In genomic region chr14:14395535-14395934, GRCm38 (mm10) we compare ENCODE assay signal across 17 mouse cellular contexts. TPM values are rescaled to one million over a fixed set of nuclear protein-coding genes. Genes with fewer than 3 reads are reported as not detected.
"Had no signal": no experiment of that assay in that cellular context is flagged by ENCODE, and none has a peak within 500 bp of the region (broad histone marks: within the 10 kb centered on the region; RNA-seq: fewer than 3 reads in every experiment).

No protein-coding gene starts in this region.

- H3K27ac ChIP-seq: kidney, postnatal 0 days; limb, embryonic 15.5 days; liver, embryonic 12.5 days; macrophage had no signal

- DNase-seq: kidney, adult 11 months; kidney, adult 9 months; kidney, postnatal 36 days; layer of hippocampus, adult 9-11 months; layer of hippocampus, postnatal 36 days; lung, embryonic 14.5 days; lung, postnatal 14 days; thymus, adult 18-20 months; thymus, postnatal 14 days had no signal

- H3K27me3 ChIP-seq: limb, embryonic 15.5 days; liver, embryonic 12.5 days; megakaryocyte, embryonic 14.5 days had no signal

- H3K4me3 ChIP-seq: limb, embryonic 15.5 days; liver, embryonic 12.5 days; megakaryocyte, embryonic 14.5 days had no signal

- H3K36me3 ChIP-seq: limb, embryonic 15.5 days; liver, embryonic 12.5 days had no signal

- H3K4me1 ChIP-seq: limb, embryonic 15.5 days; liver, embryonic 12.5 days; megakaryocyte, embryonic 14.5 days had no signal

- H3K9ac ChIP-seq: limb, embryonic 15.5 days; liver, embryonic 12.5 days; lung, embryonic 14.5 days had no signal

- H3K4me2 ChIP-seq: limb, embryonic 15.5 days; liver, embryonic 12.5 days; lung, embryonic 14.5 days had no signal

- H3K9me3 ChIP-seq: limb, embryonic 15.5 days; liver, embryonic 12.5 days; megakaryocyte, embryonic 14.5 days had no signal

- ATAC-seq: liver, embryonic 12.5 days had no signal

RNA-seq across cellular contexts. Expression of gene Olfr721-ps1, which starts 5.6 kb away (rescaled TPM):
- polyA plus RNA-seq: kidney, postnatal 0 days; limb, embryonic 11.5 days; limb, embryonic 15.5 days; liver, embryonic 12.5 days; liver, embryonic 16.5 days; lung, embryonic 14.5 days; macrophage; stomach, embryonic 14.5 days had no signal
